Mouse (Mus musculus) olfactory bulb, adult 2 months (tissue): ENCODE data around the gene Coq9. TPM values are rescaled to one million over a fixed set of nuclear protein-coding genes. Genes with fewer than 3 reads are reported as not detected.

ENCODE experiments used
- H3K27ac ChIP-seq: fragments of 200-500 bp; 2 replicates; pipeline ENCODE4 v1.5.1; 2012; ENCODE audit warnings: low read depth, low read length; ENCODE audit not compliant: insufficient read depth
- H3K4me1 ChIP-seq: fragments of 200-500 bp; 2 replicates; pipeline ENCODE4 v1.6.1; 2012; ENCODE audit warnings: low read length; ENCODE audit not compliant: control insufficient read depth, insufficient read depth
- H3K4me3 ChIP-seq: fragments of 200-500 bp; 2 replicates; pipeline ENCODE4 v1.5.1; 2012; ENCODE audit warnings: mild to moderate bottlenecking, low read depth, low read length, moderate library complexity; ENCODE audit not compliant: insufficient read depth
- CTCF ChIP-seq: fragments of 200-500 bp; IDR thresholded peaks from 2 replicates; pipeline ENCODE4 v1.5.1; 2012; ENCODE audit warnings: low read depth, mild to moderate bottlenecking, low read length, moderate library complexity; ENCODE audit not compliant: insufficient read depth
- POLR2A ChIP-seq: fragments of 200-500 bp; IDR thresholded peaks from 2 replicates; pipeline ENCODE4 v1.6.1; 2012; ENCODE audit warnings: mild to moderate bottlenecking, low read depth, low read length, moderate library complexity; ENCODE audit not compliant: insufficient read depth
- WGBS: fragments of 180-500 bp; shearing (Covaris S2); methylation state at CpG from one replicate; pipeline ENCODE4 v1.1.7; 2018; 5-methylcytosine and 5-hydroxymethylcytosine counted together
- polyA plus RNA-seq: library from polyadenylated mRNA; stranded (reverse); fragments of >200 nt; gene quantifications from 2 replicates; pipeline ENCODE4 v1.2.4, GENCODE M21; 2012; ENCODE audit warnings: low replicate concordance; ENCODE audit not compliant: missing spikeins, insufficient read depth, insufficient read length

Gene Coq9
- polyA plus RNA-seq, 1 experiment: not detected

GRCm38 (mm10) chr8:94862487-94863220, 24.5 kb downstream of the Coq9 start:
- TF ChIP-seq CTCF (no peak), POLR2A (no peak)
- Histone ChIP-seq H3K27ac (no peak overlapping the region), H3K4me1 (peaks cover 24% of the 10 kb centered on the region), H3K4me3 (no peak overlapping the region)
- WGBS: 65% methylated on average over 12 of the region's 12 CpGs

- TF ChIP-seq CTCF (no peak), POLR2A (no peak)
- Histone ChIP-seq H3K27ac (no peak overlapping the region), H3K4me3 (no peak overlapping the region), H3K4me1 (peaks cover 29% of the 10 kb centered on the region)
- 68% methylated on average over 10 of the region's 10 CpGs for WGBS
These were observed 26.0 kb downstream of the Coq9 start for GRCm38 (mm10) chr8:94863897-94864673.

GRCm38 (mm10) chr8:94865292-94865691, 27.2 kb downstream of the Coq9 start:
- TF ChIP-seq POLR2A: no peak
- no peak for TF ChIP-seq CTCF
- Histone ChIP-seq H3K4me3 (no peak overlapping the region), H3K27ac (no peak overlapping the region), H3K4me1 (peaks cover 35% of the 10 kb centered on the region)
- WGBS: 78% methylated on average over 10 of the region's 10 CpGs

GRCm38 (mm10) chr8:94866921-94867320, 28.8 kb downstream of the Coq9 start:
- H3K4me1 ChIP-seq: peaks cover 49% of the 10 kb centered on the region
- no peak overlapping the region for H3K4me3 ChIP-seq
- H3K27ac ChIP-seq: no peak overlapping the region
- TF ChIP-seq POLR2A (no peak), CTCF (no peak)
- 87% methylated on average over 9 of the region's 9 CpGs for WGBS

- H3K4me3 ChIP-seq: peak overlapping the region; percentile 48
- WGBS: 55% methylated on average over 7 of the region's 7 CpGs
- peaks cover 49% of the 10 kb centered on the region for H3K4me1 ChIP-seq
- TF ChIP-seq CTCF: no peak
- TF ChIP-seq POLR2A: no peak
- H3K27ac ChIP-seq: no peak overlapping the region
These were observed 31.0 kb downstream of the Coq9 start for GRCm38 (mm10) chr8:94869146-94869545.

- TF ChIP-seq POLR2A: no peak
- no peak for TF ChIP-seq CTCF
- no peak overlapping the region for H3K27ac ChIP-seq
- peak overlapping the region; percentile 48 for H3K4me3 ChIP-seq
- 16% methylated on average over 4 of the region's 4 CpGs for WGBS
- H3K4me1 ChIP-seq: peaks cover 53% of the 10 kb centered on the region
These were observed 31.9 kb downstream of the Coq9 start for GRCm38 (mm10) chr8:94870003-94870402.

GRCm38 (mm10) chr8:94870474-94871107, 32.5 kb downstream of the Coq9 start:
- WGBS: 2% methylated on average over 22 of the region's 22 CpGs
- peaks cover 54% of the 10 kb centered on the region for H3K4me1 ChIP-seq
- peak overlapping the region; percentile 43; the same call in 1 of the 2 replicates for H3K27ac ChIP-seq
- H3K4me3 ChIP-seq: peak overlapping the region; percentile 48
- TF ChIP-seq CTCF: no peak
- no peak for TF ChIP-seq POLR2A

- peaks cover 57% of the 10 kb centered on the region for H3K4me1 ChIP-seq
- TF ChIP-seq CTCF (no peak), POLR2A (no peak)
- peak overlapping the region; percentile 48 for H3K4me3 ChIP-seq
- WGBS: 6% methylated on average over 7 of the region's 7 CpGs
- H3K27ac ChIP-seq: peak overlapping the region; percentile 43; the same call in 1 of the 2 replicates
These were observed 33.2 kb downstream of the Coq9 start for GRCm38 (mm10) chr8:94871108-94871894.
